Mouse (Mus musculus): ENCODE measurements at regions not wholly inside any gene's neighbourhood (a gene's known extent, or its start where the extent isn't known, plus 50 kb on each side); places are given as distances from the start of the nearest gene placed in this dataset.

DNA sequence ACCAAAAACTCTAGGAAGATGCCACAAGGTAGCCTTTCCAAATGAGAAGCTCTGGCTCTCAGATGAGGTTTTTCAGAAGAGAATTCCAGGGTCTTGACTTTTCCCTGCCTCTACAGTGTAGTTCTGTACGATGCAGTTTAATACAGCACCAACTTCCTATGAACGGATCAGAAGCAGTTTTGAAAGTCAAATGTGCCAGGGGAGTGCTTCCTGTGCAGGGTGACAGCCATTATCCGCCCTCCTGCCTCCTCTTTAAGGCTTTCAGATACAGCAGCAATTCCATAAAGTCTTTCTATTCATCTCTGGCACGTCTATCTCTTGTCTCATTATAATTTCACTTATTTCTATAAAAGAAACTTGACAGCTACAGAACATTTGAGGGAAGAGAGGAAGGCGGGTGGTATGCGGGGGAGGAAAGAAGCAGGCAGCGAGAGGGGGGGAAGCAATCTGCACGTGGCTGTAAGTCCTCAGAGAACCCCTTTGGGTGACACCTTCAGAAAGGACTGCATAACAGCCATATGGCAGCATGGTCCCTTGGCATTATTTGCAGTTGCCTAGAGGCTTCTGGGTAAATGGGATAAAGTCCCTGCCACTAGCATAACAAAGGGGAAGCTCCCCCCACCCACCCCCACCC is 224.9 kb upstream of the Celf2 start:
- H3K9me3 ChIP-seq (ENCODE audit: low read length): no peaks in the 10 kb centered on the region
- H3K36me3 ChIP-seq (ENCODE audit: insufficient read depth, low read length): no peaks in the 10 kb centered on the region
- no peak for DNase-seq (ENCODE audit: low spot score)
- no peak overlapping the region for H3K4me3 ChIP-seq (ENCODE audit: low read length)
- 37% methylated on average over 8 of the region's 8 CpGs for WGBS
- no peak overlapping the region for H3K9ac ChIP-seq (replicated peaks; ENCODE audit: low read length)
- no peak for ATAC-seq
- no peak overlapping the region for H3K4me2 ChIP-seq (ENCODE audit: low read depth, low read length)
- no peaks in the 10 kb centered on the region for H3K27me3 ChIP-seq (ENCODE audit: insufficient read depth, low read length)
- no peak overlapping the region for H3K27ac ChIP-seq
- no peak for TF ChIP-seq CTCF (IDR thresholded peaks at IDR 0.05; ENCODE audit: low read depth)
- H3K4me1 ChIP-seq (ENCODE audit: insufficient read depth, low read length): no peaks in the 10 kb centered on the region

DNA sequence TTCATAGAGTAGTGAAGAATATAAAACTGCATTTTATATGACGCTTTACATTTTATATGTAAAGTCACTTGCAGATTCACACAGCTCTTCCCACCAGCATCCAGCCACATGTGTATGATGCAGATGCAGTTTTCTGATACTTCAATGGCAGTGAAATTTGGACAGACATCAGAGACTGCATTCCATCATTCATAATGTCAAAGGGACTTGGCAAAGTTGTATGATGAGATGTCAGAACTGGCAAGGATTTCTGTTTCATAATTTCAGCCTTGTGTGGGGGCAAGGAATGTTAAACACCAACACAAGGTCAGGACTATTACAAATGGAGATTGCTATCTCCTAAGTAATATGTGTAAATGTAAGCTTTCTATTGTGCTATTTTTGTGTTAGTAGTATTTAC is 221.6 kb upstream of the Celf2 start:
- ATAC-seq (no peak), DNase-seq (ENCODE audit: low spot score) (no peak)
- H3K36me3 ChIP-seq (ENCODE audit: insufficient read depth, low read length): no peaks in the 10 kb centered on the region
- H3K9me3 ChIP-seq (ENCODE audit: low read length): no peaks in the 10 kb centered on the region
- no peak overlapping the region for H3K9ac ChIP-seq (replicated peaks; ENCODE audit: low read length)
- H3K27ac ChIP-seq: no peak overlapping the region
- H3K4me3 ChIP-seq (ENCODE audit: low read length): no peak overlapping the region
- 95% methylated on average over 1 of the region's 1 CpGs for WGBS
- TF ChIP-seq CTCF (IDR thresholded peaks at IDR 0.05; ENCODE audit: low read depth): no peak
- H3K27me3 ChIP-seq (ENCODE audit: insufficient read depth, low read length): no peaks in the 10 kb centered on the region
- no peak overlapping the region for H3K4me2 ChIP-seq (ENCODE audit: low read depth, low read length)
- no peaks in the 10 kb centered on the region for H3K4me1 ChIP-seq (ENCODE audit: insufficient read depth, low read length)

DNA sequence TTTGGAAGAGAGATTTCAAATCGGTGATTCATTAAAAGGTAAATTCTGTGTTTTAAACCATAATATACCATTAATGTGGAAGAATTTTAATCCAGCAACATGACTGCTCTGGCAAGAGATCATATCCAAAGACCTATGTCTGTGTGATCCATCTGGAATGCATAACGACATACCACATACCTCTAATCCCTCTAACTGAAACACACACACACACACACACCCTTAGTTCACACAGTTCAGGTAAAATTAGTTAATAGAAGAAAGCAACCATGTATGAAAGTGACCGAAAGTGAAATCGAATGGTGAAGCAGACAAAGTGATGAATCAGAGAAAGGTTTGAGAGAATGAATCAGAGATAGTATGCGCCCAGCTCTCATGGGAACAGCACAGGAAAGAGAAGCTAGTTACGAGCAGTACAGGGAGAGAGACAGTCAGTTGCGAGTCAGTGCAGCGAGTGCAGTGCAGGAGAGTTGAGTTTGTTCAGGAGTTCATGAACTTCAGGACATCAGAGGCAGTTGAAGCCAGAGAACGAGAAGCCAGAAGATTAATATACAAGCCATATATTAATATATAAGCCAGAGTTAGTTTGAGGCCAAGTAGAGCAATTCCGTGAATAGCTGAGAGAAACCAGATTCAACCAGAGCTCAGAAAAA is 213.0 kb upstream of the Celf2 start:
- DNase-seq (ENCODE audit: low spot score) (no peak), ATAC-seq (no peak)
- Histone ChIP-seq H3K27ac (no peak overlapping the region), H3K27me3 (ENCODE audit: insufficient read depth, low read length) (no peaks in the 10 kb centered on the region), H3K4me3 (ENCODE audit: low read length) (no peak overlapping the region), H3K4me1 (ENCODE audit: insufficient read depth, low read length) (no peaks in the 10 kb centered on the region), H3K4me2 (ENCODE audit: low read depth, low read length) (no peak overlapping the region), H3K36me3 (ENCODE audit: insufficient read depth, low read length) (no peaks in the 10 kb centered on the region), H3K9ac (replicated peaks; ENCODE audit: low read length) (no peak overlapping the region), H3K9me3 (ENCODE audit: low read length) (no peaks in the 10 kb centered on the region)
- WGBS: 92% methylated on average over 10 of the region's 10 CpGs
- no peak for TF ChIP-seq CTCF (IDR thresholded peaks at IDR 0.05; ENCODE audit: low read depth)

DNA sequence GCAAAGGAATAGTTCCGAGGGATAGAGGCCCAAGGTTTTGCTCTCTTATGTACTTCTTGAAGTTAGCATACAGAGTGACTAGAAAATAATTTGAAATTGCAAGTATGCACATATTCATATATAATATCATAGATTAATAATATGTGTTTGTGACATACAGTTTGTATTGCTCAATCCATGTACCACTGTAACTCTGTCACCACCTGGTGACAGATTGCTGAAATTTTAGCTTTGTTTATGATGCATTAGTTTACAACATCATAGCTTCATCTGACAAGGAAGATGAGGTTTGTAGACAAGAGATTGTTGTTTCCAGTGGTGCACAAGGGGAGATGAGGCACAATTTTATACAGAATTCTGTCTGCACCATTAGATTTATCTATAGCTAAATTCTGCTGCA is 201.7 kb upstream of the Celf2 start:
- Histone ChIP-seq H3K4me3 (ENCODE audit: low read length) (no peak overlapping the region), H3K27me3 (ENCODE audit: insufficient read depth, low read length) (no peaks in the 10 kb centered on the region), H3K4me2 (ENCODE audit: low read depth, low read length) (no peak overlapping the region), H3K27ac (no peak overlapping the region), H3K9me3 (ENCODE audit: low read length) (no peaks in the 10 kb centered on the region), H3K36me3 (ENCODE audit: insufficient read depth, low read length) (no peaks in the 10 kb centered on the region), H3K4me1 (ENCODE audit: insufficient read depth, low read length) (no peaks in the 10 kb centered on the region), H3K9ac (replicated peaks; ENCODE audit: low read length) (no peak overlapping the region)
- no peak for ATAC-seq
- peak; percentile 47 for DNase-seq (ENCODE audit: low spot score)
- 75% methylated on average over 1 of the region's 1 CpGs for WGBS
- TF ChIP-seq CTCF (IDR thresholded peaks at IDR 0.05; ENCODE audit: low read depth): peak; percentile 61

DNA sequence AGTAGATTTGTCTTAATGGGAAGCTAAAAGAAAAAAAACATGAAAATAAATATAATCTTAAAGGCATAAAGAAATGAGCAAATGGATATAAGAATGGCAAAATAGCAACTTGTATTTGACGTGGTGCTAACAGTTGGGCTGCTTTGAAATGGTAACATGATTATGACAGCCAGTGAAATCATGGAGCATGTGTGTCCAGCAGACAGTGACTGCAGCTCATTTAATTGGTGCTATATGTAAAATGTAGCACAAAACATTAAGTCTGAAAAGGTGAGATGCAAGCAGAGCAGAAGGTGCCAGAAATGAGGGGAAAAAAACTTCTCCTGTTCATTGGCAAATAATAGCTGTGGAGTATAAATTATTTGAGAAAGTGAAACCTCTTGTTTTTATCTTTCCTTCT is 201.1 kb upstream of the Celf2 start:
- H3K27me3 ChIP-seq (ENCODE audit: insufficient read depth, low read length): no peaks in the 10 kb centered on the region
- 57% methylated on average over 1 of the region's 1 CpGs for WGBS

DNA sequence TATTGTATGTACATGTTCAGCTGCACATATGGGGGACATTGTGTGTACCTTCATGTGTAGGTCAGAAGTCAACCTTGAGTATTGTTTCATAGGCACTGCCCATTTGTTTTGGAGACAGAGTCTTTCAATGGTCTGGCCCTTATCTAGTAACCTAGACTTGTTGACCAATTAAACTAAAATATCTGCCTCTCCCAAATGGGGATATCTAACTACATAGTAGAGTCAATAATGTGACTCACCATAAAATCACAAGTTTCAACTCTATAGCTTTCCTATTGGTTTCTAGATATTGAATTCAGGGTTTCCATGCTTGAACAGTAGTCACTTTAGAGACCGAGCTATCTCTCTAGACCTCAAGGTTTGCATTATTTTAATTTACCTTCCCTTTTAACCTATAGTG is 174.0 kb upstream of the Celf2 start:
- H3K27me3 ChIP-seq (ENCODE audit: insufficient read depth, low read length): no peaks in the 10 kb centered on the region
- no peak overlapping the region for H3K27ac ChIP-seq
- TF ChIP-seq CTCF (IDR thresholded peaks at IDR 0.05; ENCODE audit: low read depth): no peak
- no peak overlapping the region for H3K9ac ChIP-seq (replicated peaks; ENCODE audit: low read length)
- H3K4me2 ChIP-seq (ENCODE audit: low read depth, low read length): no peak overlapping the region
- H3K4me1 ChIP-seq (ENCODE audit: insufficient read depth, low read length): no peaks in the 10 kb centered on the region
- 98% methylated on average over 1 of the region's 1 CpGs for WGBS
- no peak for DNase-seq (ENCODE audit: low spot score)
- no peak overlapping the region for H3K4me3 ChIP-seq (ENCODE audit: low read length)
- H3K9me3 ChIP-seq (ENCODE audit: low read length): no peaks in the 10 kb centered on the region
- no peaks in the 10 kb centered on the region for H3K36me3 ChIP-seq (ENCODE audit: insufficient read depth, low read length)
- no peak for ATAC-seq

More for the DNA sequence above, 201.1 kb upstream of the Celf2 start:
- H3K27ac ChIP-seq: no peak overlapping the region
- ATAC-seq (no peak), DNase-seq (ENCODE audit: low spot score) (no peak)
- no peaks in the 10 kb centered on the region for H3K36me3 ChIP-seq (ENCODE audit: insufficient read depth, low read length)
- no peak for TF ChIP-seq CTCF (IDR thresholded peaks at IDR 0.05; ENCODE audit: low read depth)
- no peaks in the 10 kb centered on the region for H3K9me3 ChIP-seq (ENCODE audit: low read length)
- H3K4me3 ChIP-seq (ENCODE audit: low read length): no peak overlapping the region
- no peak overlapping the region for H3K9ac ChIP-seq (replicated peaks; ENCODE audit: low read length)
- no peak overlapping the region for H3K4me2 ChIP-seq (ENCODE audit: low read depth, low read length)
- no peaks in the 10 kb centered on the region for H3K4me1 ChIP-seq (ENCODE audit: insufficient read depth, low read length)

DNA sequence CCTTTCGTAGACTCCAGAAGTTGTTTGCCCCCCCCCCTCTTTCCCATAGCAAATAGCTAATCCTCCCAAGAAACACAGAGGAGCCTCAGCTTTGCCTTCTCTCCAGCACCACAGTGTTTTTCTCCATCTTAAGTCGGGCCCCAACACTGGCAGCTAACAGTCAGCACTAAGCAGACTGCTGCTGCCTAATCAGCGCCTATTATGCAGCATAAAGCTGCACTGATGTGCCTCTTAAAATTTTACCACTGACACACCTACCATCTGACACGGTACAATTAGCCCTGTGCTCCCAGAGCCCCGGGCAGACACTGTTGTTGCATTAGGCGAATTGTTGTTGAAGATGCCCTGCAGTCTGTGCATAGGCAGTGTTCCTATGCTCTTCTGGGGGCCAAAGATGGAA is 131.5 kb upstream of the Celf2 start:
- Histone ChIP-seq H3K4me2 (ENCODE audit: low read depth, low read length) (no peak overlapping the region), H3K36me3 (ENCODE audit: insufficient read depth, low read length) (no peaks in the 10 kb centered on the region), H3K27ac (no peak overlapping the region), H3K9ac (replicated peaks; ENCODE audit: low read length) (no peak overlapping the region), H3K4me1 (ENCODE audit: insufficient read depth, low read length) (no peaks in the 10 kb centered on the region), H3K4me3 (ENCODE audit: low read length) (no peak overlapping the region), H3K27me3 (ENCODE audit: insufficient read depth, low read length) (no peaks in the 10 kb centered on the region), H3K9me3 (ENCODE audit: low read length) (no peaks in the 10 kb centered on the region)
- DNase-seq (ENCODE audit: low spot score) (no peak), ATAC-seq (no peak)
- WGBS: 61% methylated on average over 6 of the region's 6 CpGs
- no peak for TF ChIP-seq CTCF (IDR thresholded peaks at IDR 0.05; ENCODE audit: low read depth)
